Mouse (Mus musculus) heart, embryonic 14.5 days (tissue): ENCODE measurements around the gene Abca8b. TPM values are rescaled to one million over a fixed set of nuclear protein-coding genes. Genes with fewer than 3 reads are reported as not detected.
A peak's percentile ranks its signal among the peaks of the same experiment; 100 is the strongest.

Experiments
- ATAC-seq: fragments of 200-750 bp; cut with Nextera tagmentation; 2 replicates; pipeline ENCODE4 v1.8.0; 2017; ENCODE audit warnings: low read depth, moderate TSS enrichment; ENCODE audit not compliant: insufficient number of reproducible peaks, insufficient read depth, low FRiP score
- H3K27ac ChIP-seq, 2 experiments: fragments of 200-500 bp in 1 of 2; fragments of 300-500 bp in 1 of 2; sonication (generic) in 1 of 2; replicated peaks in 1 of 2; 2 replicates each; pipeline ENCODE4 v1.5.1; 2012 to 2014; ENCODE audit warnings: low read depth in 2 of 2, low read length in 2 of 2, control low read depth in 1 of 2, mild to moderate bottlenecking in 1 of 2, mixed read lengths in 1 of 2; ENCODE audit not compliant: control insufficient read depth in 1 of 2, insufficient read depth in 1 of 2
- H3K27me3 ChIP-seq: fragments of 300-500 bp; sonication (generic); 2 replicates; pipeline ENCODE4 v1.6.1; 2014; ENCODE audit warnings: mild to moderate bottlenecking, low read length, control low read depth; ENCODE audit not compliant: control insufficient read depth, insufficient read depth
- H3K36me3 ChIP-seq: fragments of 300-500 bp; sonication (generic); 2 replicates; pipeline ENCODE4 v1.6.1; 2014; ENCODE audit warnings: mild to moderate bottlenecking, control low read depth, low read length, mixed read lengths; ENCODE audit not compliant: control insufficient read depth, insufficient read depth
- H3K4me1 ChIP-seq, 2 experiments: fragments of 200-500 bp in 1 of 2; fragments of 300-500 bp in 1 of 2; sonication (generic) in 1 of 2; 2 replicates each; pipeline ENCODE4 v1.6.1; 2012 to 2014; ENCODE audit warnings: low read length in 2 of 2, control low read depth in 1 of 2, mixed read lengths in 1 of 2; ENCODE audit not compliant: control insufficient read depth in 2 of 2, insufficient read depth in 2 of 2
- H3K4me2 ChIP-seq: fragments of 300-500 bp; sonication (generic); 2 replicates; pipeline ENCODE4 v1.6.1; 2014; ENCODE audit warnings: mild to moderate bottlenecking, low read length
- H3K4me3 ChIP-seq, 2 experiments: fragments of 200-500 bp in 1 of 2; fragments of 300-500 bp in 1 of 2; sonication (generic) in 1 of 2; 2 replicates each; pipeline ENCODE4 v1.5.1; 2012 to 2014; ENCODE audit warnings: low read length in 2 of 2, mild to moderate bottlenecking in 2 of 2, control low read depth in 1 of 2, low read depth in 1 of 2, moderate library complexity in 1 of 2; ENCODE audit not compliant: control insufficient read depth in 1 of 2, insufficient read depth in 1 of 2
- H3K9ac ChIP-seq: fragments of 300-500 bp; sonication (generic); 2 replicates; pipeline ENCODE4 v1.6.1; 2014; ENCODE audit warnings: mild to moderate bottlenecking, low read length
- H3K9me3 ChIP-seq: fragments of 300-500 bp; sonication (generic); 2 replicates; pipeline ENCODE4 v1.6.1; 2016; ENCODE audit warnings: low read length, control low read depth; ENCODE audit not compliant: control insufficient read depth
- WGBS: fragments of 180-500 bp; shearing (Covaris S2); extraction: QIAGEN DNeasy Blood & Tissue Kit; methylation state at CpG from one replicate; pipeline ENCODE4 v1.1.7; 2014; 5-methylcytosine and 5-hydroxymethylcytosine counted together
- polyA plus RNA-seq: library from polyadenylated mRNA; unstranded; fragments of >200 nt; fragmentation: Nextera tagmentation; extraction: Ambion mirVana; gene quantifications from 2 replicates; pipeline ENCODE4 v1.2.1, GENCODE M21; 2014

Gene Abca8b
- polyA plus RNA-seq = 0.96 and 1.1 TPM in 2 replicates

DNA sequence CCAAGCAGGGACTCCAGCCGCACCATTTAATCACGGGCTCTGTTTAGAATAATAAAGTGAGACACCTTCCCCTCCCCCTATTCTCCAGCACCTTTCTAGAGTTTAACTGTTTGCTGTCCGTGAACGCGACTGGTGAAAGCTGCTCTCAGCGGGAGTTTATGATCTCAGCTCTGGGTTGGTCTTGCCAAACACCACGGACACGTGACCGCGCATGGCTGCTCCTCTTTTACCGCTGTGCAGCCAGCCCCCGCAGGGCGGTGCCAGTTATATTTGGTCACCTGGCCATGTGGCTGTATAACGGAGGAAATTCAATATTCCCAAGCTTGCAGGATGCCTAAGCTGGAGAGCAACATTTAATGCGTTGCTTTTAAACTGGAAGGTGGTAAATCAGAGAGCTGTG, at the start of gene Abca8b:
Abca8b (minus strand) TSS at position 222 of the 400 bp plus-strand sequence.
- Histone ChIP-seq H3K27me3 (no peaks in the 10 kb centered on the region), H3K4me1 (peaks cover 2 to 6% of the 10 kb centered on the region in 2 experiments; a peak in 3 of 4 replicates), H3K36me3 (no peaks in the 10 kb centered on the region), H3K9me3 (no peaks in the 10 kb centered on the region), H3K4me3 (peak within 1 kb of the TSS; percentile 44 to 48), H3K27ac (peak within 1 kb of the TSS; percentile 10 to 35; a peak in 3 of 4 replicates), H3K9ac (peak within 1 kb of the TSS; percentile 62), H3K4me2 (peak within 1 kb of the TSS; percentile 81)
- WGBS = 0% methylated on average over 15 of the region's 15 CpGs
- peak; percentile 92 for ATAC-seq

- H3K4me3 ChIP-seq = no peak overlapping the region
- H3K4me1 ChIP-seq = no peaks in the 10 kb centered on the region
- no peaks in the 10 kb centered on the region for H3K36me3 ChIP-seq
- WGBS = 85% methylated on average over 2 of the region's 2 CpGs
- no peaks in the 10 kb centered on the region for H3K27me3 ChIP-seq
- H3K27ac ChIP-seq = no peak overlapping the region
- H3K9me3 ChIP-seq = no peaks in the 10 kb centered on the region
- H3K9ac ChIP-seq = no peak overlapping the region
- no peak for ATAC-seq
- H3K4me2 ChIP-seq = no peak overlapping the region
Observed at GRCm38 (mm10) chr11:110037795-110038194, 42.1 kb upstream of the Abca8b start.

GRCm38 (mm10) chr11:110028913-110029695, 33.5 kb upstream of the Abca8b start:
- ATAC-seq = no peak
- Histone ChIP-seq H3K9ac (no peak overlapping the region), H3K27me3 (no peaks in the 10 kb centered on the region), H3K4me2 (no peak overlapping the region), H3K4me1 (no peaks in the 10 kb centered on the region), H3K27ac (no peak overlapping the region), H3K4me3 (no peak overlapping the region), H3K36me3 (no peaks in the 10 kb centered on the region), H3K9me3 (no peaks in the 10 kb centered on the region)
- 64% methylated on average over 7 of the region's 7 CpGs for WGBS

- Histone ChIP-seq H3K27ac (no peak overlapping the region), H3K27me3 (no peaks in the 10 kb centered on the region), H3K4me3 (no peak overlapping the region), H3K36me3 (no peaks in the 10 kb centered on the region), H3K4me1 (no peaks in the 10 kb centered on the region), H3K9ac (no peak overlapping the region), H3K9me3 (no peaks in the 10 kb centered on the region), H3K4me2 (no peak overlapping the region)
- WGBS = 62% methylated on average over 2 of the region's 2 CpGs
- ATAC-seq = no peak
Observed at GRCm38 (mm10) chr11:110010836-110011546, 15.3 kb upstream of the Abca8b start.

- Histone ChIP-seq H3K4me2 (peak overlapping the region; percentile 81), H3K4me3 (peak overlapping the region in 1 of 2 experiments; percentile 44; a peak in 2 of 4 replicates), H3K27ac (peak overlapping the region; percentile 10 to 35; a peak in 3 of 4 replicates), H3K36me3 (no peaks in the 10 kb centered on the region), H3K27me3 (no peaks in the 10 kb centered on the region), H3K9ac (peak overlapping the region; percentile 62; the same call in 1 of the 2 replicates), H3K9me3 (no peaks in the 10 kb centered on the region), H3K4me1 (peaks cover 2 to 6% of the 10 kb centered on the region in 2 experiments; a peak in 3 of 4 replicates)
- WGBS = 3% methylated on average over 3 of the region's 3 CpGs
- peak; percentile 54; the same call in 1 of the 2 replicates for ATAC-seq
Observed at GRCm38 (mm10) chr11:109995013-109995412, 632 bp downstream of the Abca8b start.

GRCm38 (mm10) chr11:109994014-109994413, 1.6 kb downstream of the Abca8b start:
- no peak overlapping the region for H3K4me2 ChIP-seq
- 49% methylated on average over 6 of the region's 6 CpGs for WGBS

DNA sequence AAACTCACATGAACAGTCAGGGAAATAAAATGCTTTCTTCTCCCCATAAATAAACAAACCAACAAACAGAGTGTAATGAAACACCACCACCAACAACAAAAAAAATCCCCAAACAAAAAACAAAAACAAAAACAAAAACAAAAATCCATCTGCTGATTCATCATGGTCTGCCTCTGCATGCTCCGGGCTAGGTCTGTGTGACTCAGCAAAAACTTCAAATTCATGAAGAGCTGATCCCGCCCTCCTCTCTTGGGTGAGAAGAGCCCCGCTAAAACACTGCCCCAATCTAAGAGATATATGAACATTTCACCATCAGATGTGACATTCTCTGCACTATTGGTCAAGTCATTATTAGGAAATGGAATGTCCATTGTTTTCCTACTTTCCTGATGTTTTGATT, 4.4 kb downstream of the Abca8b start:
- H3K4me2 ChIP-seq = no peak overlapping the region
- peaks cover 2 to 6% of the 10 kb centered on the region in 2 experiments; a peak in 3 of 4 replicates for H3K4me1 ChIP-seq
- WGBS = 64% methylated on average over 3 of the region's 3 CpGs
- no peaks in the 10 kb centered on the region for H3K9me3 ChIP-seq
- no peak overlapping the region for H3K27ac ChIP-seq
- H3K4me3 ChIP-seq = no peak overlapping the region
- no peak overlapping the region for H3K9ac ChIP-seq
- H3K27me3 ChIP-seq = no peaks in the 10 kb centered on the region
- no peak for ATAC-seq
- no peaks in the 10 kb centered on the region for H3K36me3 ChIP-seq

More at GRCm38 (mm10) chr11:109994014-109994413, 1.6 kb downstream of the Abca8b start:
- H3K4me3 ChIP-seq = no peak overlapping the region
- H3K4me1 ChIP-seq = peaks cover 2 to 6% of the 10 kb centered on the region in 2 experiments; a peak in 3 of 4 replicates
- H3K9me3 ChIP-seq = no peaks in the 10 kb centered on the region
- no peak for ATAC-seq
- no peaks in the 10 kb centered on the region for H3K27me3 ChIP-seq
- H3K9ac ChIP-seq = no peak overlapping the region
- H3K27ac ChIP-seq = no peak overlapping the region
- H3K36me3 ChIP-seq = no peaks in the 10 kb centered on the region
